Mouse (Mus musculus): ENCODE data around the gene Mpc2. TPM values are rescaled to one million over a fixed set of nuclear protein-coding genes. Genes with fewer than 3 reads are reported as not detected.

Gene Mpc2
- polyA plus RNA-seq, 1 experiment from 2014 or later, result 185 TPM

DNA sequence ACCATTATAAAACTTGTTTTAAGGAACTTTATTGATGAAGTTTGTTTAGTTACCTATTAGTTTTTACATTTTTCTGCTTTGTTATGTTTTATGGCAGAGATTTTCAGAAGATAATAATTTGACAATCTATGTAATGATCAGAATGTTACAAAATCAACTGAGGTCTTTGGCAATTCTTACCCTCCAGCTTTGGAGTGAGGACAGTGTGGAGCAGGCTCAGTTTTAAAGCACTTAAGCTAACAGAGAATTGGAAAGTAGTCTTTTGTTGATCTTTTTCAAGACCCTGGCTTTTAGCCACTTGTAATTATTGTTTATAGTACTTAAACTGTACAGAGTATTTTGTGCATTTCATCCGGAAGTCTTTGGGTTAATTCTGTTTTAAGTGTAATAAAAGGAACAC lies 2.4 kb downstream of the Mpc2 start:
- 88% methylated on average over 1 of the region's 1 CpGs for WGBS
- Histone ChIP-seq H3K4me3 (no peak overlapping the region), H3K27ac (no peak overlapping the region), H3K36me3 (replicated peaks) (no peaks in the 10 kb centered on the region), H3K27me3 (replicated peaks) (no peaks in the 10 kb centered on the region), H3K9ac (no peak overlapping the region), H3K4me2 (no peak overlapping the region), H3K4me1 (peaks cover 20% of the 10 kb centered on the region), H3K9me3 (no peaks in the 10 kb centered on the region)
- ATAC-seq (replicated peaks), result no peak

DNA sequence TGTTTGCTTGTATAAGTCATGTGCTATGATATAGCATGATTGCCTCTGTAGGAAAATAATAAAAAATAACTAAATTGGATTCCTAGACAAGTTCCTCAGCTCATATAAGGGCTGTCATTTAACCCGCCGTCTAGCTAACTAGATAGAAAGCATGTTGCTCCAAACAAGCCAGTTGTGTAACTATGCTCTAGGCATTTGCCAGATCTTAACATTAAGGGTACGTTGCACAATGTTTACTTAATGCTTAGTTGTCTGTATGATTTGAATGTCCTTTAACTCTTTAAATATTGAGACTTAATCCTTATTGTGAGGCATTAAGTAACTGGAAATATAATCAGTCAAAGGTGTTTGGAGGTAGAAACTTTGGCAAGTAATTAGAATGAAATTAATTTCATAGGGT lies 4.1 kb downstream of the Mpc2 start:
- H3K9me3 ChIP-seq, result no peaks in the 10 kb centered on the region
- no peaks in the 10 kb centered on the region for H3K36me3 ChIP-seq (replicated peaks)
- ATAC-seq (replicated peaks), result no peak
- H3K27ac ChIP-seq, result no peak overlapping the region
- WGBS, result 94% methylated on average over 3 of the region's 3 CpGs
- no peak overlapping the region for H3K9ac ChIP-seq
- no peak overlapping the region for H3K4me2 ChIP-seq
- H3K27me3 ChIP-seq (replicated peaks), result no peaks in the 10 kb centered on the region
- H3K4me3 ChIP-seq, result no peak overlapping the region
- peaks cover 12% of the 10 kb centered on the region for H3K4me1 ChIP-seq

DNA sequence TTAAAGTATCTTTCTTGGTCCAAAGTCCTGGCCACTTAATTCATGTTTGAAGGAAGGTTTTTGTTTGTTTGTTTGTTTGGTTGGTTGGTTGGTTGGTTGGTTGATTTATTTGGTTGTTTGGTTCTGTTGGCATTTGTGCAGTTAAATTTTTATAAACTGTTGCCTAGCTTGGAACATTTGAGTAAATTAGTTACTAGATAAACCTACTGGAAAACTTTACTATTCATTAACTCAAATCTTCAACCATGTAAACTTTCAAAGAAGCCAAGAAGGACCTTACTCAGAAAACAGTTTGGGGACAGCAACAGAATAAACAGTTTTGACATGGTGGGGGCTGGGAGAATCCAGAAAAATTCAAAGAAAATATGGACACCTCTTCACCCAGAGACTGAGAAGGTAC lies 8.5 kb downstream of the Mpc2 start:
- no peak overlapping the region for H3K4me3 ChIP-seq
- no peaks in the 10 kb centered on the region for H3K9me3 ChIP-seq
- H3K9ac ChIP-seq, result no peak overlapping the region
- H3K4me2 ChIP-seq, result no peak overlapping the region
- H3K36me3 ChIP-seq (replicated peaks), result no peaks in the 10 kb centered on the region
- ATAC-seq (replicated peaks), result no peak
- H3K27ac ChIP-seq, result no peak overlapping the region
- no peaks in the 10 kb centered on the region for H3K27me3 ChIP-seq (replicated peaks)
- no peaks in the 10 kb centered on the region for H3K4me1 ChIP-seq

DNA sequence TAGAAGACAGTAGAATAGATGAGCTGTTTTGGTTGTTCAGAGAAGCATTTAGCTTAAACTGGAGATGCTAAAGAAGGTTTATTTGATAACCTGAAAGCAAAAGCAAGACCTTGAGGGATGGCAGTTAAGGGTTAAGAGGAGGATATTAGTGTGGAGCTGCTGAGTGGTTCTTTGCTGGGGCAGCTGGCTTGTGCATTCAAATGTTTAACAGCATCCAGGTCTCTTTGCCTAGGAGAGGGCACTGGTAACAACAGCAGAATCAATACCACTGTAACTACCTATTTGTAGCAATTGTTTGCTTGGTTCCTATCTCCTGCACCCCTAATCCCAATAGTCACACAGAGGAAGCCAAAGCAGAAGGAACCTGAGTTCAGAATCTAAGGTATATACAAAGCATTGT lies 9.3 kb downstream of the Mpc2 start:
- no peak overlapping the region for H3K4me3 ChIP-seq
- H3K27ac ChIP-seq, result no peak overlapping the region
- no peak overlapping the region for H3K4me2 ChIP-seq
- no peaks in the 10 kb centered on the region for H3K4me1 ChIP-seq
- no peaks in the 10 kb centered on the region for H3K36me3 ChIP-seq (replicated peaks)
- H3K27me3 ChIP-seq (replicated peaks), result no peaks in the 10 kb centered on the region
- no peaks in the 10 kb centered on the region for H3K9me3 ChIP-seq
- ATAC-seq (replicated peaks), result no peak
- no peak overlapping the region for H3K9ac ChIP-seq

DNA sequence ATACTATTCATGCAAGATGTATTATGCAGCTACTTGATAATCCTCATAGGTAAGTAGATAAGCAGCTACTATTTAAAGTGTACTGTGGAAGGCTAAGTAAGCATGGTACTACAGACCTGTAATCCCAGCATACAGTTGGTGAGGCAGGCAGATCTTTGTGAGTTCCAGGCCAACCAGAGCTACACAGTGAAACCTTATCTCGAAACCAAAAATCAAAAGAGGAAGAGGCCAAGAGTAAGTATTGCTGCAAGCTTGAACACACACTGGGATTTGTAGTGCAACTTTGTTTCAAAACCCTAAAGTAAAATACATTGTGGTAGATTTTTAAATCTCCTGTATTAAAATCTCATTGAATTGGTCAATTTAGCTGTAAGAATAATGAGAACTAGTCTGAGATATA lies 11.1 kb downstream of the Mpc2 start:
- Histone ChIP-seq H3K9me3 (no peaks in the 10 kb centered on the region), H3K27ac (no peak overlapping the region), H3K27me3 (replicated peaks) (no peaks in the 10 kb centered on the region), H3K4me1 (no peaks in the 10 kb centered on the region), H3K4me3 (no peak overlapping the region), H3K4me2 (no peak overlapping the region), H3K9ac (no peak overlapping the region), H3K36me3 (replicated peaks) (no peaks in the 10 kb centered on the region)
- no peak for ATAC-seq (replicated peaks)
- 93% methylated on average over 1 of the region's 1 CpGs for WGBS

DNA sequence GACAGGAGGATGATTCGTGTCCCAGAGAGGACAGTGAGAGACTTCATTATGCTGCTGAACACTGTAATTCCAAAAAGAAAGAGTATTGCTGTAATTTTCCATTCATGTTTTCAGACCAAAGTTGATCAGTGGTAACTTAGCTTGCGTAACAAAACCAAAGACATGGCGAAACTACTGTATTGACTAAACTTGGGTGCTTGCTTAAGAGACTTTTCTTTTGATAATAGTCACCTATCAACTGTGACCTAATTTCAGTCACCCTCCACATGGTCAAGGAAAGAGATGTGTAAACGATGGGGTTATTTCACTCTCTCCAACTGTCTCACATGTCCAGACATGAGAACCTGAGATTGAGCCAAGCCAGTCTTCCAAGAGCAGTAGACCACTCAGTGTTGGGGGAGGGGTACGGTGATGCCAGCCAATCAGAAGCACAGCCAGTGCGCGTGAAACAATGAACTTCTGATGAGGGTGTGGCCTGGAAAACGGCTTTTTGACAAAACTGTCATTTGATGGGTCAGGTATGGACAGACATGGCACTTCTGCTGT lies 24.3 kb downstream of the Mpc2 start, which contains the start of gene Adcy10:
Gene Adcy10, plus strand, starts transcription at position 496 of the 546 bp plus-strand sequence.
- H3K27me3 ChIP-seq (replicated peaks), result no peaks in the 10 kb centered on the region
- H3K9me3 ChIP-seq, result no peaks in the 10 kb centered on the region
- no peaks in the 10 kb centered on the region for H3K4me1 ChIP-seq
- no peak within 1 kb of the TSS for H3K9ac ChIP-seq
- H3K36me3 ChIP-seq (replicated peaks), result peaks cover 2% of the 10 kb centered on the region; the same call in 1 of the 2 replicates
- no peak within 1 kb of the TSS for H3K27ac ChIP-seq
- H3K4me2 ChIP-seq, result no peak within 1 kb of the TSS
- no peak within 1 kb of the TSS for H3K4me3 ChIP-seq
- 95% methylated on average over 8 of the region's 8 CpGs for WGBS
- ATAC-seq (replicated peaks), result no peak

DNA sequence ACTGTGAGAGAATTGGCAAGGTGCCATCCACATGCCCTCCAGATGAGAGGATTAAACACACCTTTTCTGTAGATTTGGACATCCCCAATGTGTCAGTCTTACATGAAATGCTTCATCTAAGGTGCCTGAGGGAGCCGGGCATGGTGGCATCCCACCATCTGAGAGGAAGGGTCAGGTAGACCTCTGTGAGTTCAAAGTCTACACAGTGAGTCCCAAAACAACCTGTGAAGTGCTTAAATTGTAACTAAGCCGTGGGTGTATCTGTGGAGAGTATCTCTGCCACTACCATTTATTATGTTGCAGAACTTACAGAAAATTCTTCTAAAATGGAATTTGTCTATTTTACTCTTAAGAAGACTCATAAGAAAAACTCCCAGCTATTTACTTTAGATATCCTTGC lies 25.7 kb downstream of the Mpc2 start:
- Histone ChIP-seq H3K9me3 (no peaks in the 10 kb centered on the region), H3K27ac (no peak overlapping the region), H3K9ac (no peak overlapping the region), H3K4me2 (no peak overlapping the region), H3K4me1 (no peaks in the 10 kb centered on the region), H3K27me3 (replicated peaks) (no peaks in the 10 kb centered on the region), H3K36me3 (replicated peaks) (peaks cover 2% of the 10 kb centered on the region; the same call in 1 of the 2 replicates), H3K4me3 (no peak overlapping the region)
- no peak for ATAC-seq (replicated peaks)
- 87% methylated on average over 2 of the region's 2 CpGs for WGBS

DNA sequence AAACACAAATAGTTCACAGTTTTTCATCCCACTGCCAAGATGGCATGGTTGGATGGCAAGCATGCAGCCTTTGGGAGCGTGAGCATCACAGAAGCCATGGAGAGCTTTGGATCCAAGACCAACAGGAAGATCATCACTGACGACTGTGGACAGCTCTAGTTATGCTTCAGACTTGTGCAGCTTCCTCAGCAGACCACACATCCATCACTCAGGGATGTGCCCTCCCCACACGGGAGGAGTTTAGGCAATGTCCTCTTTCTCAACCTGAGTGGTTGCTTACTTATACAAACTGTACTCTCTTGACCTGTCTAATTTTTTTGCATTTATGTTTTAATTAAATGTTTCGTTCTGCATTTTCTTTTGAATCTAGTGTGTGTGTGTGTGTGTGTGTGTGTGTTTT lies 28.8 kb downstream of the Mpc2 start:
- no peak for ATAC-seq (replicated peaks)
- H3K4me2 ChIP-seq, result no peak overlapping the region
- H3K4me1 ChIP-seq, result no peaks in the 10 kb centered on the region
- no peak overlapping the region for H3K9ac ChIP-seq
- no peaks in the 10 kb centered on the region for H3K27me3 ChIP-seq (replicated peaks)
- no peaks in the 10 kb centered on the region for H3K9me3 ChIP-seq
- H3K4me3 ChIP-seq, result no peak overlapping the region
- 91% methylated on average over 4 of the region's 4 CpGs for WGBS
- no peaks in the 10 kb centered on the region for H3K36me3 ChIP-seq (replicated peaks)
- no peak overlapping the region for H3K27ac ChIP-seq

DNA sequence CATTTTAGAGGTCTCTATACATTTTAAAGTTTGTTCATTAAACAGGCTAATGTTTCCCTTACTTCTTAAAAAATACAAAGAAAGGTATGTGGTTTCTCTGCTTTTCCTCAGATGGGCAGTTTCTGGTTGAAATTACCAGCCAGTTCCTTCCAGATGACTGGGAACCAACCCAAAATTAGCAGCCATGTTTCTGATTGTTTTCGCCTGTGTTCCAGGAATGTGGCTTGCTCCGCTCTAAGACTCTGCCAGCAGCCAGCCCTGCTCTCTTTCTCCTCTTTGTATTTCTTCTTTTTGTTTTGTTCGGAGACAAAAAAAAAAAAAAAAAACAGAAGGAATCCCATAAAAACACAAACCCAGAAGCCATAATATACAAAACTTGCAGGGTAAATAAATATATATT lies 38.4 kb downstream of the Mpc2 start:
- no peak overlapping the region for H3K4me2 ChIP-seq
- H3K9me3 ChIP-seq, result no peaks in the 10 kb centered on the region

DNA sequence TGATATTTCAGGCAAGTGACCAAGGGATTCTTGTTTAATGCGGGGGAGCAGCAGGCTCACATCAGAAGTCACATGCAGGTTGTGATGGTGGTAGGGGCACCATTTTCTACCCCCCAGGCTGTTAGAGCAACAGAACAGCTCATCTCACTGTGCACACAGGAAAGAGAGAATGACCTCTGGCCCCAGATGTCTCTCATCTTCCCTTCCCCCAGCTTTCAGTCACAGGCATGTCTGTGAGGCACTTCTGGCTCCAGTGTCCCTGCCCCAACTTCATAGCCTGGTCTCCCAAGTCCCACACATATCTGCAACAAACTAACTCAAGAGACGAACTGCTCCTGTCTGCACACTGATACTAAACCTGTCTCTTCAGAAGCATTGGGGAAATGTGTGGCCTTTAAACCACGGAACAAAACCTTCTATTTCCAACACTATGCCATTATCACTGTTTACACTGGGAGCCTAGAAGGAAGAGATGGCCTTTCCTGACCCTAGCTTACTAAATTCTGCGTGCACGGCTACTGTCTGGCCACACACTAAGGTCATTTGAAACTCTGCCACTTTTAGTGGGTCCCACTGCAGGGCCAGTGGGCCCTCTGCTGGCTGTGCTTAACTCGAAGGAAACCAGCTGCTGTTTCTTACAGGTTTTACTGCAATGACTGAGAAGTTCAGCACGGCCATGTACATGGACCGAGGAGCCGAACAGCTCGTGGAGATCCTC lies 43.0 kb downstream of the Mpc2 start:
- Histone ChIP-seq H3K27ac (no peak overlapping the region), H3K4me2 (no peak overlapping the region), H3K9me3 (no peaks in the 10 kb centered on the region), H3K4me3 (no peak overlapping the region), H3K4me1 (no peaks in the 10 kb centered on the region), H3K27me3 (replicated peaks) (no peaks in the 10 kb centered on the region), H3K36me3 (replicated peaks) (no peaks in the 10 kb centered on the region), H3K9ac (no peak overlapping the region)
- ATAC-seq (replicated peaks), result no peak
- 68% methylated on average over 10 of the region's 10 CpGs for WGBS

More for the DNA sequence above, 38.4 kb downstream of the Mpc2 start:
- ATAC-seq (replicated peaks), result no peak
- WGBS, result 59% methylated on average over 3 of the region's 3 CpGs
- H3K27ac ChIP-seq, result no peak overlapping the region
- H3K36me3 ChIP-seq (replicated peaks), result no peaks in the 10 kb centered on the region
- H3K27me3 ChIP-seq (replicated peaks), result no peaks in the 10 kb centered on the region
- no peaks in the 10 kb centered on the region for H3K4me1 ChIP-seq
- no peak overlapping the region for H3K9ac ChIP-seq
- no peak overlapping the region for H3K4me3 ChIP-seq

DNA sequence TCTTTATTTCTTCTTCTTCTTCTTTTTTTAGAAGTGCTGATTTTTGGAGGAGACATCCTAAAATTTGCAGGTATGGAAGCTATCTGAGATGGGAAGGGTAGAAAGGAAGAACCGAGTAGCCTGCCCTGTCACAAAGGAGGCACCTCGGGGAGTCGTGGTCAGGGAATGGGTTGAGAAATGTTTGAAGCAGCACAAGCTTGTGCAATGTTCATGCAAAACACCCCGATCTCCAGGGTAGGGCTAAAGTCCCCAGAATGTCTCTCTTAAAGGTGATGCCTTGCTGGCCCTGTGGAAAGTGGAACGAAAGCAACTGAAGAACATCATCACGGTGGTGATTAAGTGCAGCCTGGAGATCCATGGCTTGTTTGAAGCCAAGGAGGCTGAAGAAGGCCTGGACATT lies 45.9 kb downstream of the Mpc2 start:
- H3K36me3 ChIP-seq (replicated peaks), result no peaks in the 10 kb centered on the region
- H3K4me2 ChIP-seq, result no peak overlapping the region
- no peaks in the 10 kb centered on the region for H3K27me3 ChIP-seq (replicated peaks)
- H3K9me3 ChIP-seq, result no peaks in the 10 kb centered on the region
- no peak for ATAC-seq (replicated peaks)
- H3K4me3 ChIP-seq, result no peak overlapping the region
- no peak overlapping the region for H3K27ac ChIP-seq
- no peaks in the 10 kb centered on the region for H3K4me1 ChIP-seq
- no peak overlapping the region for H3K9ac ChIP-seq
- WGBS, result 87% methylated on average over 6 of the region's 6 CpGs

DNA sequence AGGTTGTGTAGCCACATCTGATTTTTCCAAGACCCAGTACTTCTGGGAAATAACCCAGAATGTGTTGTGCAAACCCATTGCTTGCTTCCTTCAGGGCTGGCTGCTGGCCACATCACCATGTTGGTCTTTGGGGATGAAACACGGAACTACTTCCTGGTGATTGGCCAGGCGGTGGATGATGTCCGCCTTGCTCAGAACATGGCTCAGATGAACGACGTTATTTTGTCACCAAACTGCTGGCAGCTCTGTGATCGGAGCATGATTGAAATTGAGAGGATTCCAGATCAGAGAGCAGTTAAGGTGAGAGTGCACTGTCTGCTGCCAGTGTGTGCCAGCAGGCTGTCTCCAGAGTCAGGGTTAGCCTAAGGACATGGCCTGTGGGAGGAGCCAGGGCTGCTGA lies 49.7 kb downstream of the Mpc2 start:
- Histone ChIP-seq H3K9ac (no peak overlapping the region), H3K27me3 (replicated peaks) (no peaks in the 10 kb centered on the region), H3K4me2 (no peak overlapping the region), H3K4me1 (no peaks in the 10 kb centered on the region), H3K4me3 (no peak overlapping the region), H3K27ac (no peak overlapping the region), H3K36me3 (replicated peaks) (no peaks in the 10 kb centered on the region), H3K9me3 (no peaks in the 10 kb centered on the region)
- no peak for ATAC-seq (replicated peaks)
- 82% methylated on average over 6 of the region's 6 CpGs for WGBS

DNA sequence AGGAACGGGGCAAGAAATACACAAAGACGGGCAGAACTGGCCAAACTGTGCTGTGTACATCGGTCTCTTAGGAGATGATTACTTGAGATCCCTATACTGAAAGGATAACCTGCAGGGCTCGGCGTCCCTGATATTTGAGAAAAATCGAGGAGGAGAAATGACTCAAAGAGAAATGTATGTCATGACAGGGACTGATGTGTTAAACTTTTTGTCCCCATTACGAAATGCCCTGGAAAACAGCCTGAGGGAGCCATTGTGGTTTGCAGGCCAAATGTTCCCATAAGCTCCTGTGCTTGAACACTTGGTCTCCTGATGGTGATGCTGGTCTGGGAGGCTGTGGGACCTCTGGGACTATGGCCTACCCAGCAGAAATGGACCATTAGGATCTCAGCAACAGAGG lies 60.3 kb downstream of the Mpc2 start:
- Histone ChIP-seq H3K9ac (no peak overlapping the region), H3K9me3 (no peaks in the 10 kb centered on the region), H3K4me1 (no peaks in the 10 kb centered on the region), H3K4me3 (no peak overlapping the region), H3K27ac (no peak overlapping the region), H3K4me2 (no peak overlapping the region), H3K27me3 (replicated peaks) (no peaks in the 10 kb centered on the region), H3K36me3 (replicated peaks) (no peaks in the 10 kb centered on the region)
- 90% methylated on average over 7 of the region's 7 CpGs for WGBS
- no peak for ATAC-seq (replicated peaks)

Measured in midbrain, embryonic 15.5 days (tissue).